Mouse (Mus musculus): ENCODE results near the gene Itga9. TPM values are rescaled to one million over a fixed set of nuclear protein-coding genes. Genes with fewer than 3 reads are reported as not detected.
"Not testable (repeated sequence)": the region's sequence is repeated elsewhere in the genome, so short reads cannot be mapped to it uniquely, and the experiment has no call there.

The Itga9 gene
- total RNA-seq (2015) (0.32 and 0.66 TPM in 2 replicates), total RNA-seq (2017) (0.08 and 0.71 TPM in 2 replicates)

DNA sequence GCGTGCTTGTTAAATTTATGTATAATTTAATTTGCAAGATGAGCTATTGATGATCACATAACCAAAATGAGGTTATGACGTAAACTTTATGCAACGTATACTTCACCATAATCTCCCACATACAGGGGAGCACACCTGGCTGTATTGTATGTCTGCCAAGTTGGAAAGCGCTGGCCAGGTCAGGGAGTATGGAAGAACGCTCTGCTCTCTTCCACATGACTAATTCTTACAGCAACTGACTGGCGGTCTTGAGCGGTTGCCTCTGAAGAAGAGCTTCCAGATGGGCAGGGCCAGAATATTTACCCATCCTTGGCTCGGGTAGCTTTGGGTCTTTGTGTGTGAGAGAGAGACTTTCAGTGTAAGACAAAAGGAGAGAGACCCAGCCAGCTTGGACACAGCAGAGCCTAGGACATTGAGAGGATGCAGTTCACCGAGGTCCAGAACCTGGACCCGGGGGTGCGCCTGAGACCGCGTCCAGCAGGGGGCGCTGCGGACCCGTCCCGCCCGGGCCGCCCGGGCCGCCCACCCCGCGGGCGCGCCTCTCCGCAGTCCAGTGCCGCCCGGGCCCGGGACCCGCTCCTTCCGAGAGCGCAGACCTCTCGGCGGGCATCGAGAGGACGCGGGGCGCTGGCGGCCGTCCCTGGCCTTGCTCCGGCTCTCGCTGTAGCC is at the start of gene Itga9:
TSS of gene Itga9 (plus strand) at position 543 of the 669 bp plus-strand sequence.
- peak; percentile 73 for ATAC-seq (replicated peaks; ENCODE audit: poor library complexity)

DNA sequence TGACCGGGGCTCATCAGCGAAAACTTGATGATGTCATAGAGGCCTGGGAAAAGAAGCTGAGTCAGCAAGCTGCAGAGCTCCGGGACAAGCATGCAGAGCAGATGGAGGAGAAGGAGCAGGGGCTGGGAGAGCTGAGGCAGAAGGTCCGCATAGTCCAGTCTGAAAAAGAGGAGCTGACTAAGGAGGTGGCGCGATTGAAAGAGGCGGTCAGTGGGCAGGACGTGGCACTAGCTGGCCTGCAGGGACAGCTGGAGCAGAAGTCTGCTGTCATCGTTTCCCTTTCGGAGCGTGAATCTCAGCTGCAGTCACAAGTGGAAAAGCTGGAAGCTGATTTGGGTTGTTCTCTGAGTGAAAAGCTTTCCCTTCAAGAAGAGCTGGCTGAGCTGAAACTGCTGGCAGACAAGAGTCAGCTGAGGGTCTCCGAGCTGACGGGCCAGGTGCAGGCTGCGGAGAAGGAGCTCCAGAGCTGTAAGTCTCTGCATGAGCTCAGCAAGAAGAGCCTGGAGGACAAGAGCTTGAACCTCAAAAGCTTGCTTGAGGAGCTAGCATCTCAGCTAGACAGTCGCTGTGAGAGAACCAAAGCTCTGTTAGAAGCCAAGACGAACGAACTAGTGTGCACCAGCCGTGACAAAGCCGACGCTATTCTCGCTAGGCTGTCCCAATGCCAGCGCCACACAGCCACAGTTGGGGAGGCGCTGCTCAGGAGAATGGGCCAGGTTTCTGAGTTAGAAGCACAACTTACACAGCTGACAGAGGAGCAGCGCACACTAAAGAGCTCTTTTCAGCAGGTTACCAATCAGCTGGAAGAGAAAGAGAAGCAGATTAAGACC is 49.3 kb upstream of the Itga9 start:
- ATAC-seq (replicated peaks; ENCODE audit: poor library complexity): no peak

DNA sequence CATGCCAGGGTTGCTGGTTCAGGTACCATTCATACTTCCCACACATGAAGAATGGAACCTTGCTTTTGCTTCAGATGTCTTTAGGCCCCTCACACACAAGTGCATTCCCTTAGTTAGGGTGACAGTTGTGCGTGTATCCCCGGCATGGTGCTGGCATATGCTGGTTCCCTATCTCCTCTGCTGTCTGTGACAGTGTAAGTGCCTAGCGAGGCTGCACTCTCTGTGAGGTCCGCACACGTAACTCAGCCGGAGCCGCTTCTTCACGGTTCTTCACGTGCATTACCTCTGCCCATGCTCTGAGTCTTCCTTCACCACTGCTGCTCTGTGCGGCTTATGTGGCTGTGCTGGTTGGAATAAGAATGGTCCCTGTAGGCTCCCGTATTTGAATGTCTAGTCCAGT is 43.1 kb upstream of the Itga9 start:
- no peak for ATAC-seq (replicated peaks; ENCODE audit: poor library complexity)

DNA sequence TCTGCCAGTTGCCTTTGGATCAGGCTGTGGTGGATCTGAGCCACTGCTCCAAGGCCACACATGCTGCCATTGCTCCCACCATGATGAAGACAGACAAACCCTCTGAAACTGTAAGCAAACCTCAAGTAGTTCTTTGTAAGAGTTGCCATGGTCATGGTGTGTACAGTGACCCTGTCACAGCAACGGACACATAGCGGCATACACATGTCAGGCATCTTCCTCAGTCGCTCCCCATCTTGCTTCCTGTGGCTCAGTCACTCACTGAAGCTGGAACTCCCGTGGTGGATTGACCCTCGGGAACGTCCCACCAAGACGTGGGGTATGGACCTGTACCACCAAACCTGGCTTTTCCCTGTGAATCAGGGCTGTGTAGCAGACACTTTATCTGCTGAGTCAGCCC is 42.6 kb upstream of the Itga9 start:
- ATAC-seq (replicated peaks; ENCODE audit: poor library complexity): no peak

DNA sequence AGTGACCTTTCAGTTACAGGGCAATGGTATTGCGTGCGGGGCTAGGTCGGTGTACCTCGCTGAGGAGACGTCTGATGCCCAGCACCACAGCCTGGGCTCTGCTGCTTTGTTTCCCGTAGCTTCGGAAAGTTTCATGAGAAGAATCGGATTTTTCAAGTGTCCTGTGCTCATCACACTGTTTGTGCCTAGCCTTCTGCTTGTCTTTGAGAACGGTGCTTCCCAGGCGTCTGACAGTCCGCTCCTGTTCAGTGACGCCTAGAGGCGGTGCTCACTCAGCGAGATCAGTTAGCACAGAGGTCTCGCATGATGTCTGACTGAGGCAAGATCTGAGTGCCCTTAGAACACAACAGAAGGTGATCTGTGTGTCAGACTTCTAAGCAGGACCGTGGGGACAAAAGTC is 41.8 kb upstream of the Itga9 start:
- no peak for ATAC-seq (replicated peaks; ENCODE audit: poor library complexity)

DNA sequence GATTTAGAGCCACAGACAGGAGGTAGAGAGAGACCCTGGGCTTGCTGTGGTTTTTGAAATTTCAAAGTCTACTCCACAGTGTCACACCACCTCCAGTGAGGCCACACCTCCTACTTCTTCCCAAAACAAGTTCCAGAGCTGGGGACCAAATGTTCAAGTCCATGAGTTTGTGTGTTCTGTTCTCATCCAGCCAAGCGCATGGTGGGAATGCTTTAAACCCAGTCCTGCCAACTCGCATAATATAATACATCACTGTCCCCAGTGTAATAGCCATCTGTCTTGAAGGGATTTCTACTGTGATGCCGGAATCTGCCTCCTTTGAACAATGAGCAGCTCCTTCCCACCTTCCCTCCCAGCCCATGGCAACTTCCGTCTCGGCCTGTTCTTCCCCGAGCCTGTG is 37.2 kb upstream of the Itga9 start:
- ATAC-seq (replicated peaks; ENCODE audit: poor library complexity): no peak

DNA sequence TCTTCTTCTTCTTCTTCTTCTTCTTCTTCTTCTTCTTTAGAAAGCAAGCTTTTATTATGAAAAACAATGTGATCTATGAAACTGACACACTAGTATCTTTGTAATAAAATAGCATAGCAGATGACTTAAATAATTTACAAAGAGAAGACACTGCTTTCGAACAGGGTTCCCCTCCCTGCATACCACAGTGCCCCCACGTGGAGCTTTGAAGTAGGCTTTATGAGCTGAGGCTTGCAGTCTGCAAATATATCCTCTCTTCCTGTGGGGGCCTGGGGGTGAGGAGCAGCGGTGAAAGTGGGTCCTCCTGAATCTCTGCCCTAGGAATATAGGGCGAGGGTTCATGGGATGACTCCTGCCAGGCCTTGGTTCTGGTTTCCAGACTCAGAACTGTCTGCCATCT is 35.6 kb upstream of the Itga9 start:
- ATAC-seq (replicated peaks; ENCODE audit: poor library complexity): no peak

DNA sequence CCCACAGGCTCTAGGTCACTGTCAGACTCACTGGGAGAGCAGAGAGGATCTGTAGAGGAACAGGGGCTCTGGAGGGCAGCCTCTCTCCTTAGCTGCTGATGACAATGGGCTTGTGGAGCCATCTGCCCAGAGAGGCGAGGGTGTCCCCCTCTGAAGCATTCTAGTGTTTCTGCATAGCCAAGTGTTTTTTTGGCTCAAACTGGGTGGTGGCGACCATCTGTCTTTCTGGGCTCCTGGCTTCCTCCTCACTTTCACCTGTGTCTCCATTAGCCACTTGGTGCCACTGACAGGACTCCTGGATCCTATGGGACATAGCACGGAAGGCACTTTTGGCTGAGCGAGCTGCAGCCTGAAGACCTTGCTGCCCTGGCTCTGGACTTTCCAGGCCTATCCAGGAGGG is 34.8 kb upstream of the Itga9 start:
- ATAC-seq (replicated peaks; ENCODE audit: poor library complexity): no peak

DNA sequence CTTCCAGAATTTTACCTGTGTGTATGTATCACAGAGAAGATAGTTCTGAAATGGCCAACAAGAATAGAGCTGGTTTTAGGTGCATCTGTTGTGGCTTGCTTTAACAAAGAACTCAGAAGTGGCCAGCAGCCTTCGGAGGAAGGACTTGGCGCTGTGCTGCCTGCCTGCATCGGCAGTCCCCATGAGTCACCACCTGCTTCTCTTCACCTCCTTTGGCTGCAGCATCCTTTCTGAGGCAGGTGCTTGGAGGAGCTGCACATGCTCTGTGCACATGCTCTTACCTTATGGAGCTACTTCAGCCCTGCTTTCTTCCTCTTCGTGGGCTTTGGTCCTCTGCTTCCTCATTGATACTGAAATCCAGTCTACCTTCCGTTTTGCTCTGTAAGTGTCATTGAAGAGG is 31.6 kb upstream of the Itga9 start:
- no peak for ATAC-seq (replicated peaks; ENCODE audit: poor library complexity)

DNA sequence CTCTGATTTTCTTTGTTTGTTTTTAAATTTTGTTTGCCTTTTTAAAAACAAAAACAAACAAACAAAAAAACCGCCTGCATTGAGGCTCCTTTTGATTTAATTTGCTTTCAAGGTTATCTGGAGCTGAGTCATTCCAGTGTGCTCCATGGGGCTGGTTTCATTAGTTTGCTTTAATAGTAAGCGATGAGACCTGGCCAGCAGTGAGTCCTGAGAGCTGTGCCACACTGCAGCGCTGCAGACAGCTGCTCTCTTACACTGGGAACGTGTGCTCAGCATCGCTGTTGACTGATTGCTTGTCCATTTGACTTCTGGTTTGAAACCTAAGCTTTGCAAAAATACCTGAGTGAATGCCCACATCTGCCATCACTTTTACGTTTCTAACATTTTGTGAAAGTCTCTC is 26.1 kb upstream of the Itga9 start:
- ATAC-seq (replicated peaks; ENCODE audit: poor library complexity): no peak

DNA sequence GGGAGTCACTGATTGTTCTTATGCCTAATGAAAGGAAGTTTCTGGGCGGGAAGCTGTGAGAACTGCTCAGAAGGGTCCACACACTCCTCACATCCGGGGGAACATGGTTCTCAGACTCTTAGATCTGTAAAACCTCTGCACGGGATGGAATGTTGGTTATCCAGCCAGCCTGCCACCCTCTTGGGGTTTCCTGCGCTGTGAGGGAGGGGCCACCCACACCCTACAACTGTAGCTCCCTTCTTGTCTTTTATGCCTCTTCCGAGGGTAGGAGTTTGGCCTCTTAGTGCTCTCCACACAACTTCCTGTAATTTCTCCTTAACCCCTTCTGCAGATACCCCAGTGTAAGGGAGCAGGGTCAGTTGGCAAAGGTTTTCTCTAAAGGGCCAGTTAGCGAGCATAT is 23.7 kb upstream of the Itga9 start:
- ATAC-seq (replicated peaks; ENCODE audit: poor library complexity): peak; percentile 50

DNA sequence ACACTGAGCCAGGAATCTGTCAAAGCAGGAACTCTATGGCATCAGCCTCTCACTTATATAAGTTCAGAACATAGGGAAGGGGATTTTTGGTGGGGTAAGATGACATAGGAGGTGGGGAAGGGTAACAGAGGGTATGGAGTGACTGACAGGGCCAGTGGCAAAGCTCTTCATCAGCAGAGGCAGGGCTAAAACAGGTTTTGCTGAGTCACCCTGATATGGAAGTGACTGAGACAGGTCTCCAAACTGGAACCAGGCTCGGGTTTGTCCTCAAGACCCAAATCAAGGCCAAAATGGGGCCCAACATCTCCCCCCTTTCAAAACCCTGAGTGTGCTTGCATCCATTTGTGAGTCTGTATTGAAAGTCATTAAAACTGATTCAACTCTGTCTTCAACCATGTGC is 21.7 kb upstream of the Itga9 start:
- no peak for ATAC-seq (replicated peaks; ENCODE audit: poor library complexity)

DNA sequence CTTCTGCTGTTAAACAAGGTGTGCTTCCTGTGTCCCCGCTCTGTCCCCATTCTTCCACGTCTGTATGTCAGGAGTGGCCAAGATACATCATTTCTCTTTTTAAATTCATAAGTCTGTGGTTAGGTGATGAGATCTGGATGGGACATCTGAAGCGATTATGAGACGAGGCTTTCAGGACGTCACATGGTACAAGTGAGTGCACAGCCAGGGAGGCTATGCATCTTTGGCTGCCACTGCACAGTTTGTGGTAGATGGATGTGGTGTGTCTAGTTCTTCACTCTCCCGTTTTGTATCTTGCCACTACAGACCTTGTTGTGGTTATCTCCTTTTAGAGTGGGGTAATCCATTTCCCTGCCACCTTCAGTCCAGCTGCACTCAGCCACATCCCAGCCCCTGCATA is 20.5 kb upstream of the Itga9 start:
- ATAC-seq (replicated peaks; ENCODE audit: poor library complexity): peak; percentile 27

DNA sequence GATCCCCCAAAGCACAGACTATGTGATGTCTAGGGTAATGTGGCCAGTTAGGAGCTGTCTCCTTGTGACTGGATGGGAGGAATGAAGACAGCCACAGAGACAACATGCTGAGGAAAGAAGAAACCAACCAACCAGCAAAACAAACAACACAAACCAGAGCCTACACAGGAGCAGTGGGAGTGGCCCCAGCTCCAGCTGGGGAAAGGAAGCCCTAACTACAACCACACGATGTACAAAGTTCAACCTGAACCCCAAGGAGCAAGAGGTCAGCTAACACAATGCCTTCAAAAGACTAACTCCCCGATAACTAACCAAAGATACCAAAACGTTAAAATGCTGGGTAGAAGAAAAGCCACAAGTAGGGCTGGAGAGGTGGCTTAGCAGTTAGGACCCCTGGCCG is 19.4 kb upstream of the Itga9 start:
- no peak for ATAC-seq (replicated peaks; ENCODE audit: poor library complexity)

DNA sequence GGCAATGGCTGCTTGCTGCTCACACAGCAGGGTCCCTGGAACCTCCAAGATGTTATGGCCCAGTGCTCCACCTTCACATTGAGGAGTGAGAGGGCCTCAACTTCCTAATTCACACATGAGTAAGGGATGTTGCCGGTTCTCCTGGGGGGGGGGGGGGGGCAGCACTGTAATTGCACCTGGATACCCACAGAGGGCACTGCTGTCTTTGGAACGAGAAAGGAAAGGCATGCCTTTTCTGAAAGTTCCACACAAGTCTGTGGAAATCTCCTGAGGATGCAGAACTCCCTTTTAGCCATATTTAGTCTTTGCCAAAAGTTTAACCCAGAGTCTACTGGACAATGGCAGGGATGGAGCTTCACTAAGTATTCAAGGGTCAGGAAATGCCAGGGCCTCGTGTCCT is 17.2 kb upstream of the Itga9 start:
- no peak for ATAC-seq (replicated peaks; ENCODE audit: poor library complexity)

DNA sequence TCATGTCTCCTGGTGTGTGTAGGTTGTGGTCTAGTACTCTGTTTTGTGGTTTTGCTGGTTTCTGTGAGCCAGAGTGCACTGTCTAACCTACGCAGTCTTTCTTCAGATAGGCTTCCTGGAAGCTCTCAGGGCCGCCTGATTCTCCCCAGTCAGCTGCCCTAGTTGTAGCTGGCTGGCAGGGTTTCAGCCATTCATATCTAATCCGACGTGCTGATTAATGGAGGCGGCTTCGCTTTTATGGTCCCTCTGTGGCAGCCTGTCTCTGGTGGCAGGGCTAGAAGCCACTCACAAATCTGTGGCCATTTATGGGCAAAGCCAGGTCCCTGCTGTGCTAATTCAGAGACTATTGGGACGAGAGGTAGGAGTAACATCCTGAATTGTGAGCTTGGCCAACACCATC is 16.3 kb upstream of the Itga9 start:
- peak; percentile 32; the same call in 1 of the 2 replicates for ATAC-seq (replicated peaks; ENCODE audit: poor library complexity)

DNA sequence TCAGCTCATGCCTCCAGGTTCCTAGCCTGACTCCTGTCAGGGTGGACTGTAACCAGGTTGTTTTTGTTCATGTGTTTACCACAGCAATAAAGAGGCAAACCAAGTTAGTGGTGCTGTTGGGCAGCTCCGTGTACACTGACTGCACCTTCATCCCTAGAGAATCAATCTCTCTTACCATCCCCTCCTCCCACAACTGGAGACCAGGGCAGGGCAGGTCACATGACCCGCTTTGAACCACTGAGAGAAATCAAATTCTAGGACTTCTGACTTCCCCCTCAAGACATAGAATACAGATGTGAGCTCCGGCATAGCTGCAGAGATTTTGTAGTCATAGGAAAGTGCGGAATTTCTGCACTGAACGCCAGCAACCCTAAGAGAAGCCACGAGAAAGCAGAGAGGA is 14.9 kb upstream of the Itga9 start:
- no peak for ATAC-seq (replicated peaks; ENCODE audit: poor library complexity)

DNA sequence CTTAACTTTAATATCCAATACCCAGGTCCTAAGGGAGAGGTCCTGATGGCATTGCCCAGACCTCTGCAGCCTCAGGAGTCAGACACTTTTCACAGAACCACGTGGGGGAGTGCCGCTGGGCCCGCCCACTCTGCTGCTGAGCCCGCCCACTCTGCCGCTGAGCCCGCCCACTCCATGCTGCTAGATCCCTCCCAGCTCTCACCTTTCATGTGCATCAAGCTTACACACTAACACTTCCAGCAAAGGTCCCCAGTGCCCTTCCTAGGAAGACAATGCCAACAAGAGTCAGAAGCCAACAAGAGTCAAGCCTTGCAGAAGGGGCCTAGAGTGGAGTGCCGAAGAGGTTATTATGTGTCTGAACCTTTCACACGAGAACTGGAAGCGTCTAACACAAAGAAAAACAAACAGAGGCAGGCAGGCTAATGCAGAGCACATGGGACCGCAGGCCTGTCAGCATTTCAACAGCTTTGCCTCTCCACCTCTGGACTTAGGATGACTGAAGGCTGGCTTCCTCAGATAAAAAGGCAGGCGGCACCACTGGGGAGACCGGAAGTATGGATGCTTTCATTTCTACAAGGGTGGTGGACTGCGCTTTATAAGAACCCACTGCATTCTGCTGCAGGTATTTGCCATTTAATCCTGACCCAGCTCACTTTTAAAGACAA is 13.8 kb upstream of the Itga9 start:
- peak; percentile 78 for ATAC-seq (replicated peaks; ENCODE audit: poor library complexity)

DNA sequence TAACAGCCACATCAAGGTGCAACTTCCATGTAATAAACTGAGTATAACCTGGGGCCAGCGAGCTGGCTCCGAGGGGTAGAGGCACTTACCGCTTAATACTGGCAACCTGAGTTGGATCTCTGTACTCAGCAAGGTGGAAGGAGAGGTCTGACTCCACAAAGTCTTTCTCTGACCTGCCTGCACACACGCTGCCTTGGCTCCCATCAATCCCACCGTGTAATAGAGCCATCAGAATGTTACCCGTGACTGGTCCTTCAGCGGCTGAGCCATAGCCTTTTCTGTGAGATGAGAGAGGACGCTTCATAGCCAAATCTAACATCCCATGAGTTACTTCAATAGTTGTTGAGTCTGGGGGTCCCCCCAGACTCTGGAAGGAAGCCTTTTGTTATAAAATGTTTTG is 13.0 kb upstream of the Itga9 start:
- ATAC-seq (replicated peaks; ENCODE audit: poor library complexity): no peak

DNA sequence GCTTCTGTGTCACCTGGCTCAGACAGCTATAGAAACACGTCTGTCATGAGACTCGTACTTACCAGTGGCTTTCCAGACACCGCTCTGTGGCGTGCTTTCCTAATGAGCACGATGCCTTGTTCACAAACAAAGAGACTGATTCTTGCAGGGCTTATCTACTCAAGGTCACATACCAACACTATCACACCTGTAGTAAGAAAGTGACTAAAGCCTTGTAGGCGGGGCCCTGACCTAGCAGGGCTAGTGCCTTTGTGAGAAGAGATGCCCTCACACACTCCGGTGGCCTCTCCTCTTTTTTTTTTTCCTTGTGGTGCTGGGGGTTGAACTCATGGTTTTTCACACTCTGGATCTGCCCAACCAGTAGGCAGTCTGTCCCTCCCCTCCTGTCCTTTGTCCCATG is 9.7 kb upstream of the Itga9 start:
- ATAC-seq (replicated peaks; ENCODE audit: poor library complexity): no peak

DNA sequence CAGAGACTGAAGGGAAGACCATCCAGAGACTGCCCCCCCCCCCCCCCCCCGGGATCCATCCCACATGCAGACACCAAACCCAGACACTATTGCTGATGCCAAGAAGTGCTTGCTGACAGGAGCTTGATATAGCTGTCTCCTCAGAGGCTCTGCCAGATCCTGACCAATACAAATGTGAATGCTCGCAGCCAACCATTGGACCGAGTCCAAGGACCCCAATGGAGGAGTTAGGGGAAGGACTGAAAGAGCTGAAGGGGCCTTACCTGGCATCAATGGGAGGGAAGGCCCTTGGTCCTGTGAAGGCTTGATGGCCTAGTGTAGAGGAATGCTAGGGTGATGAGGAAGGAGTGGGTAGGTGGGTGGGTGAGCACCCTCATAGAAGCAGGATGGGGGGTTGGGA is 6.1 kb upstream of the Itga9 start:
- ATAC-seq (replicated peaks; ENCODE audit: poor library complexity): not testable (repeated sequence)

DNA sequence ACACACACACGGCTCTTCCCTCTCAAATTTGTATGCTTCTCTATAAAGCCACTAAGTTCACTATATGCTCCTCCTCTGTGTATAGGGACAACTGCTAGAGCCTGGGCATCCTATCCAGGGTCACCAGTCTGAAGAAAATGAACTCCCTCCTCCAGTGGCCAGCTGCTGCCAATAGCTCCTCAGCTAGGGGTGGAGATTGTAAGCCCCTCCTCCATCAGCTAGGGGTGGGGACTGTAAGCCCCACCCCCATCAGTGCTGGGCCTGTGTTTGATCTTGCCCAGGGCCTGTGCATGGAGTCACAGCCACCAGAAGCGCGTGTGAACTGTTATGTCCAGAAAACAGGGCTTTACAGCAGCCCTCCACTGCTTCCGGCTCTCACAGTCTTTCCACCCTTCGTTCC is 3.9 kb upstream of the Itga9 start:
- ATAC-seq (replicated peaks; ENCODE audit: poor library complexity): peak; percentile 52
